In the genomic region with DNA sequence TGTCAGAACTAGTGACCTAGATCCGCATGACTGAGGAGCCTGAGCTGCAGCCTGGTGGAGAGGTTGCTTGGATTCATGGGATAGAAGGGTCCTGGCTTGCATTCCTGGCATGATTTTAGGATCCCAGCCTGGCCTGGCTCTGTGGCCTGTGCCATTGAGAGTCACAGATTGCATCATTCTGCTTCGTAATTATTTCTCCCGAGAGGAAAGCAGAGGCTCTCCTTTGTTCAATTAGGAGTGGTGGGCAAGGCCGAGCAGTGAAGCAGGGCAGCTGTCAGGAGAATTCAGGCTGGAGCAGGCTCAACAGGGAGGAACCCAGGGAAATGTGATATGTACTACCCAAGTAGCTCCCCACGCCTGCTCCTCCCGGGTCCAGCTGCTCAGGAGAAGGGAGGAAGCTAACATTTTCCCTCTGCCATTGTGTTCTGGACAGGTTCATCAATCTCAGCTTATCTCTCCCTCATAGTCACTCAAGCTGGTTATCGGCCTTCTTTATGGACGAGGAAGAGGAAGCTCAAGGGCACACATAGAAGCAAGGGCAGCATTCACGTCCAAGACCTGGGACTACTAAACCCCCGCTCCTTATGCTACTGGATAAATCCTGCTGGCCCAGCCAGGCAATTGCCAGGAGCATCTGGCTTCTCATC, we compare ENCODE assay signal across 8 mouse cellular contexts.
DNase-seq lines count a peak whose midpoint lies in the region; TF ChIP-seq lines count a peak whose summit lies in the region.
"Had no signal": no experiment of that assay in that cellular context is flagged by ENCODE, and none has a peak within 500 bp of the region (broad histone marks: within the 10 kb centered on the region; RNA-seq: fewer than 3 reads in every experiment).

No protein-coding gene starts in this region.

- H3K4me3 ChIP-seq in testis, adult 2 months (ENCODE audit: control insufficient read depth, low read depth, low read length), result no peak overlapping the region
- H3K4me3 ChIP-seq: liver, embryonic 15.5 days had no signal

- H3K27ac ChIP-seq in testis, adult 2 months (ENCODE audit: control insufficient read depth, insufficient read depth, low read depth, low read length), result peak overlapping the region; percentile 51; the same call in 1 of the 2 replicates
- H3K27ac ChIP-seq: liver, embryonic 15.5 days had no signal

- TF ChIP-seq POLR2A in testis, adult 2 months (IDR thresholded peaks at IDR 0.05; ENCODE audit: control insufficient read depth, low read depth, low read length), result no peak

- DNase-seq in adrenal gland, adult 8-10 months, result peak; percentile 20
- peak; percentile 71 for DNase-seq in cerebellum, adult 9-11 months
- DNase-seq in heart, adult 18-20 months, result peak; percentile 57 to 76
- peak; percentile 61 for DNase-seq in kidney, adult 11 months
- DNase-seq in lung, postnatal 10 days, result peak; percentile 52
- no peak for DNase-seq in left cerebral cortex, postnatal 36 days (ENCODE audit: low spot score in 2 of 2)

- TF ChIP-seq CTCF in testis, adult 2 months (IDR thresholded peaks at IDR 0.05; ENCODE audit: control insufficient read depth, insufficient read depth, insufficient replicate concordance, low read depth, low read length), result no peak

- H3K27me3 ChIP-seq in testis, adult 2 months (ENCODE audit: control insufficient read depth, insufficient read depth, low read length), result no peaks in the 10 kb centered on the region
- H3K27me3 ChIP-seq: liver, embryonic 15.5 days had no signal

- intact Hi-C loops in left cerebral cortex, postnatal 36 days (cut with DNase I), result no loop called here

- no peaks in the 10 kb centered on the region for H3K36me3 ChIP-seq in testis, adult 2 months (ENCODE audit: control insufficient read depth, insufficient read depth, low read length)
- H3K36me3 ChIP-seq: liver, embryonic 15.5 days had no signal

- H3K4me1 ChIP-seq in testis, adult 2 months (ENCODE audit: control insufficient read depth, insufficient read depth, low read length), result peaks cover 3% of the 10 kb centered on the region; the same call in 1 of the 2 replicates
- H3K4me1 ChIP-seq: liver, embryonic 15.5 days had no signal

Comparison
In these comparisons a context has a peak if more than half of its experiments do, and no peak if none do; other contexts are left out.
1. DNase-seq: peak in adrenal gland, adult 8-10 months (single experiment), cerebellum, adult 9-11 months (single experiment), heart, adult 18-20 months (2 of 2), kidney, adult 11 months (single experiment) and lung, postnatal 10 days (single experiment); none in left cerebral cortex, postnatal 36 days (0 of 2).